In genomic region chr5:30998306-30998705, GRCm38 (mm10) we compare ENCODE assay signal across 10 mouse cellular contexts. TPM values are rescaled to one million over a fixed set of nuclear protein-coding genes. Genes with fewer than 3 reads are reported as not detected.
A peak's percentile ranks its signal among the peaks of the same experiment; 100 is the strongest.
DNase-seq lines count a peak whose midpoint lies in the region; ATAC-seq and TF ChIP-seq lines count a peak whose summit lies in the region.
"Had no signal": no experiment of that assay in that cellular context is flagged by ENCODE, and none has a peak within 500 bp of the region (broad histone marks: within the 10 kb centered on the region; RNA-seq: fewer than 3 reads in every experiment).

No protein-coding gene starts in this region.

- ATAC-seq in heart, embryonic 12.5 days (ENCODE audit: insufficient number of reproducible peaks, low FRiP score): no peak
- ATAC-seq in liver, embryonic 13.5 days (ENCODE audit: low read depth): no peak

- no peak overlapping the region for H3K4me2 ChIP-seq in heart, embryonic 12.5 days
- no peak overlapping the region for H3K4me2 ChIP-seq in liver, embryonic 13.5 days
- H3K4me2 ChIP-seq: embryonic facial prominence, embryonic 12.5 days had no signal

- no peaks in the 10 kb centered on the region for H3K79me2 ChIP-seq in heart, adult 2 months (replicated peaks; ENCODE audit: control insufficient read depth, insufficient read depth, low read length)

- peak; percentile 86 for TF ChIP-seq CTCF in heart, adult 2 months (IDR thresholded peaks at IDR 0.05)
- peak; percentile 86; the same call in 1 of the 2 replicates for TF ChIP-seq CTCF in small intestine, adult 2 months (IDR thresholded peaks at IDR 0.05; ENCODE audit: extremely low read depth, insufficient read length, insufficient replicate concordance, low read depth, low read length)

- 30% methylated on average over 5 of the region's 5 CpGs for WGBS in heart, adult 2 months
- 31% methylated on average over 5 of the region's 5 CpGs for WGBS in heart, embryonic 12.5 days
- 22% methylated on average over 5 of the region's 5 CpGs for WGBS in liver, embryonic 13.5 days (ENCODE audit: insufficient replicate concordance)
- WGBS in small intestine, adult 2 months: 31% methylated on average over 5 of the region's 5 CpGs

- no peaks in the 10 kb centered on the region for H3K27me3 ChIP-seq in heart, adult 2 months (ENCODE audit: control insufficient read depth, insufficient read depth, low read length)
- H3K27me3 ChIP-seq in heart, embryonic 12.5 days (replicated peaks): no peaks in the 10 kb centered on the region
- H3K27me3 ChIP-seq in liver, embryonic 13.5 days: no peaks in the 10 kb centered on the region
- H3K27me3 ChIP-seq in small intestine, adult 2 months (ENCODE audit: control insufficient read depth, insufficient read depth, low read length): no peaks in the 10 kb centered on the region
- H3K27me3 ChIP-seq: embryonic facial prominence, embryonic 12.5 days had no signal

- H3K9me3 ChIP-seq in heart, embryonic 12.5 days (replicated peaks): 0 out of 2 replicates have a peak, but pooled peaks cover 2% of the 10 kb centered on the region
- no peaks in the 10 kb centered on the region for H3K9me3 ChIP-seq in liver, embryonic 13.5 days (replicated peaks)
- H3K9me3 ChIP-seq: embryonic facial prominence, embryonic 12.5 days had no signal

- peak; percentile 81; the same call in 1 of the 2 replicates for TF ChIP-seq EP300 in heart, adult 2 months (IDR thresholded peaks at IDR 0.05; ENCODE audit: insufficient read depth, low read depth, low read length)

- no peak overlapping the region for H3K4me3 ChIP-seq in heart, adult 2 months
- H3K4me3 ChIP-seq in heart, embryonic 12.5 days: no peak overlapping the region
- no peak overlapping the region for H3K4me3 ChIP-seq in liver, embryonic 13.5 days (replicated peaks)
- no peak overlapping the region for H3K4me3 ChIP-seq in small intestine, adult 2 months (ENCODE audit: low read depth, low read length)
- H3K4me3 ChIP-seq: embryonic facial prominence, embryonic 12.5 days had no signal

- no peak for TF ChIP-seq POLR2A in heart, adult 2 months (IDR thresholded peaks at IDR 0.05; ENCODE audit: insufficient read depth, low read depth, low read length)
- no peak for TF ChIP-seq POLR2A in small intestine, adult 2 months (IDR thresholded peaks at IDR 0.05; ENCODE audit: low read depth, low read length)

- H3K9ac ChIP-seq in heart, adult 2 months (ENCODE audit: low read depth, low read length): no peak overlapping the region
- no peak overlapping the region for H3K9ac ChIP-seq in heart, embryonic 12.5 days
- H3K9ac ChIP-seq in liver, embryonic 13.5 days: no peak overlapping the region
- H3K9ac ChIP-seq: embryonic facial prominence, embryonic 12.5 days had no signal

- H3K36me3 ChIP-seq in heart, adult 2 months (ENCODE audit: control insufficient read depth, insufficient read depth, low read length): no peaks in the 10 kb centered on the region
- H3K36me3 ChIP-seq in heart, embryonic 12.5 days: no peaks in the 10 kb centered on the region
- no peaks in the 10 kb centered on the region for H3K36me3 ChIP-seq in liver, embryonic 13.5 days
- H3K36me3 ChIP-seq in small intestine, adult 2 months (ENCODE audit: control insufficient read depth, insufficient read depth, low read length): no peaks in the 10 kb centered on the region
- H3K36me3 ChIP-seq: embryonic facial prominence, embryonic 12.5 days had no signal

- intact Hi-C loops in heart, adult 2 months (cut with DNase I): loop anchor here (1.0 to 10.0 kb wide), 2 partner anchors 68 to 284 kb away; partner anchors contain the start of gene Dpysl5
- intact Hi-C loops in heart, postnatal 14 days (cut with DNase I): no loop called here

- H3K27ac ChIP-seq in heart, adult 2 months: no peak overlapping the region
- H3K27ac ChIP-seq in heart, embryonic 12.5 days (ENCODE audit: poor library complexity, severe bottlenecking): no peak overlapping the region
- H3K27ac ChIP-seq in liver, embryonic 13.5 days: no peak overlapping the region
- no peak overlapping the region for H3K27ac ChIP-seq in small intestine, adult 2 months (ENCODE audit: insufficient read depth, low read depth, low read length)
- H3K27ac ChIP-seq: embryonic facial prominence, embryonic 12.5 days; macrophage had no signal

- peaks cover 2% of the 10 kb centered on the region for H3K4me1 ChIP-seq in heart, adult 2 months (ENCODE audit: control insufficient read depth, insufficient read depth, low read length)
- H3K4me1 ChIP-seq in heart, embryonic 12.5 days (replicated peaks): peaks cover 16% of the 10 kb centered on the region
- H3K4me1 ChIP-seq in liver, embryonic 13.5 days (replicated peaks): no peaks in the 10 kb centered on the region
- H3K4me1 ChIP-seq in small intestine, adult 2 months (ENCODE audit: control insufficient read depth, insufficient read depth, insufficient read length, low read length): peaks cover 3% of the 10 kb centered on the region; the same call in 1 of the 2 replicates
- H3K4me1 ChIP-seq: embryonic facial prominence, embryonic 12.5 days had no signal

- peak; percentile 33 to 54 for DNase-seq in heart, adult 2 months
- peak; percentile 69 for DNase-seq in CD4-positive helper T cell, adult 2 months (ENCODE audit: low read depth, low spot score)
- peak; percentile 68 for DNase-seq in adrenal gland, postnatal 14 days
- peak; percentile 26 to 42 for DNase-seq in heart, postnatal 14 days
- DNase-seq in liver, embryonic 13.5 days: peak; percentile 34
- DNase-seq in urinary bladder, postnatal 25 days (ENCODE audit: low spot score): no peak

RNA-seq across cellular contexts. Expression of gene Tcf23, which starts 29.8 kb away (rescaled TPM):
- total RNA-seq in heart, adult 2 months (2021): 1 to 10 TPM; 1.6 TPM
- 0.44 and 0.57 TPM in 2 replicates for polyA plus RNA-seq in heart, adult 2 months (2012; rRNA removed)
- polyA plus RNA-seq in heart, embryonic 12.5 days (2016; fragmentation: Nextera tagmentation; extraction: Ambion mirVana): 0.18 and 0.22 TPM in 2 replicates
- 1.1 and 1.2 TPM in 2 replicates for total RNA-seq in adrenal gland, postnatal 14 days (2021)
- under 1 TPM; 0.51 to 0.55 TPM for total RNA-seq in heart, postnatal 14 days (2021)
- 0.03 and 0.07 TPM in 2 replicates for polyA plus RNA-seq in liver, embryonic 13.5 days (2015; fragmentation: Nextera tagmentation; extraction: Ambion mirVana)
- 0.44 and 2.0 TPM in 2 replicates for polyA plus RNA-seq in small intestine, adult 2 months (2012; rRNA removed)
- polyA plus RNA-seq: embryonic facial prominence, embryonic 12.5 days; macrophage had no signal

RNA-seq across cellular contexts. Expression of gene Preb, which starts 38.1 kb away (rescaled TPM):
- total RNA-seq in heart, adult 2 months (2021): 10 to 100 TPM; 80.3 to 84.6 TPM
- polyA plus RNA-seq in heart, adult 2 months (2012; rRNA removed): 166 and 189 TPM in 2 replicates
- 86.0 and 89.0 TPM in 2 replicates for polyA plus RNA-seq in heart, embryonic 12.5 days (2016; fragmentation: Nextera tagmentation; extraction: Ambion mirVana)
- 117 and 128 TPM in 2 replicates for total RNA-seq in adrenal gland, postnatal 14 days (2021)
- total RNA-seq in heart, postnatal 14 days (2021): 10 to 100 TPM; 74.1 to 79.3 TPM
- polyA plus RNA-seq in liver, embryonic 13.5 days (2015; fragmentation: Nextera tagmentation; extraction: Ambion mirVana): 91.6 and 97.5 TPM in 2 replicates
- polyA plus RNA-seq in small intestine, adult 2 months (2012; rRNA removed): 249 and 335 TPM in 2 replicates

RNA-seq across cellular contexts. Expression of gene Atraid, which starts 49.8 kb away (rescaled TPM):
- 10 to 100 TPM; 44.2 to 45.6 TPM for total RNA-seq in heart, adult 2 months (2021)
- 100 and 115 TPM in 2 replicates for polyA plus RNA-seq in heart, adult 2 months (2012; rRNA removed)
- 102 and 107 TPM in 2 replicates for polyA plus RNA-seq in heart, embryonic 12.5 days (2016; fragmentation: Nextera tagmentation; extraction: Ambion mirVana)
- 116 and 121 TPM in 2 replicates for total RNA-seq in adrenal gland, postnatal 14 days (2021)
- total RNA-seq in heart, postnatal 14 days (2021): 10 to 100 TPM; 51.4 to 51.8 TPM
- polyA plus RNA-seq in liver, embryonic 13.5 days (2015; fragmentation: Nextera tagmentation; extraction: Ambion mirVana): 46.7 and 50.3 TPM in 2 replicates
- 29.3 and 51.4 TPM in 2 replicates for polyA plus RNA-seq in small intestine, adult 2 months (2012; rRNA removed)

RNA-seq across cellular contexts. Expression of gene Slc5a6, which starts 50.4 kb away (rescaled TPM):
- total RNA-seq in heart, adult 2 months (2021): 10 to 100 TPM; 11.8 to 13.2 TPM
- polyA plus RNA-seq in heart, adult 2 months (2012; rRNA removed): 25.5 and 29.1 TPM in 2 replicates
- 7.9 and 8.0 TPM in 2 replicates for polyA plus RNA-seq in heart, embryonic 12.5 days (2016; fragmentation: Nextera tagmentation; extraction: Ambion mirVana)
- total RNA-seq in adrenal gland, postnatal 14 days (2021): 19.7 and 24.0 TPM in 2 replicates
- 1 to 10 TPM; 6.6 to 7.6 TPM for total RNA-seq in heart, postnatal 14 days (2021)
- polyA plus RNA-seq in liver, embryonic 13.5 days (2015; fragmentation: Nextera tagmentation; extraction: Ambion mirVana): 4.0 and 4.7 TPM in 2 replicates
- 14.5 and 75.0 TPM in 2 replicates for polyA plus RNA-seq in small intestine, adult 2 months (2012; rRNA removed)

RNA-seq across cellular contexts. Expression of gene Cgref1, which starts 52.9 kb away (rescaled TPM):
- under 1 TPM; 0.30 to 0.73 TPM for total RNA-seq in heart, adult 2 months (2021)
- polyA plus RNA-seq in heart, adult 2 months (2012; rRNA removed): 1.2 and 2.0 TPM in 2 replicates
- polyA plus RNA-seq in heart, embryonic 12.5 days (2016; fragmentation: Nextera tagmentation; extraction: Ambion mirVana): 4.9 and 5.2 TPM in 2 replicates
- total RNA-seq in adrenal gland, postnatal 14 days (2021): 0.56 and 0.86 TPM in 2 replicates
- under 1 TPM; 0.39 to 0.45 TPM for total RNA-seq in heart, postnatal 14 days (2021)
- polyA plus RNA-seq in liver, embryonic 13.5 days (2015; fragmentation: Nextera tagmentation; extraction: Ambion mirVana): 5.4 and 5.6 TPM in 2 replicates
- polyA plus RNA-seq in small intestine, adult 2 months (2012; rRNA removed): 219 and 481 TPM in 2 replicates
- polyA plus RNA-seq: macrophage had no signal
